Mouse (Mus musculus) embryonic facial prominence, embryonic 14.5 days (tissue): ENCODE measurements around the gene Hhipl1. TPM values are rescaled to one million over a fixed set of nuclear protein-coding genes. Genes with fewer than 3 reads are reported as not detected.

Experiments
- polyA plus RNA-seq: library from polyadenylated mRNA; unstranded; fragments of >200 nt; fragmentation: Nextera tagmentation; extraction: Ambion mirVana; gene quantifications from 2 replicates; pipeline ENCODE4 v1.2.1, GENCODE M21; 2014

The Hhipl1 gene
- polyA plus RNA-seq, 1 experiment from 2014 or later, result 0.58 TPM

Other genes starting within 250 kb of the Hhipl1 start
- 74.3 and 79.8 TPM in 2 replicates for gene Setd3, start 127.0 kb upstream of the Hhipl1 start, polyA plus RNA-seq
- 5.1 and 5.9 TPM in 2 replicates for gene Ccnk, start 126.7 kb upstream of the Hhipl1 start, polyA plus RNA-seq
- 4.2 and 4.7 TPM in 2 replicates for gene Ccdc85c, start 30.8 kb upstream of the Hhipl1 start, polyA plus RNA-seq
- gene Cyp46a1, start 28.1 kb downstream of the Hhipl1 start, polyA plus RNA-seq, result 5.8 and 8.5 TPM in 2 replicates
- 62.3 and 62.8 TPM in 2 replicates for gene Eml1, start 64.7 kb downstream of the Hhipl1 start, polyA plus RNA-seq
- 62.7 and 66.4 TPM in 2 replicates for gene Evl, start 248.4 kb downstream of the Hhipl1 start, polyA plus RNA-seq